Mouse (Mus musculus) embryonic facial prominence, embryonic 10.5 days (tissue): Measurements from ENCODE around the gene Fdps. TPM values are rescaled to one million over a fixed set of nuclear protein-coding genes. Genes with fewer than 3 reads are reported as not detected.
A peak's percentile ranks its signal among the peaks of the same experiment; 100 is the strongest.

ENCODE experiments used
- DNase-seq: peaks from one replicate; pipeline ENCODE4 v3.0.0-alpha.2; 2017; ENCODE audit warnings: low spot score
- H3K27ac ChIP-seq: fragments of 300-500 bp; sonication (generic); replicated peaks from 2 replicates; pipeline ENCODE4 v1.5.1; 2016; ENCODE audit warnings: mild to moderate bottlenecking
- H3K27me3 ChIP-seq: fragments of 300-500 bp; sonication (generic); replicated peaks from 2 replicates; pipeline ENCODE4 v1.6.1; 2016; ENCODE audit warnings: low read depth, mild to moderate bottlenecking; ENCODE audit not compliant: poor library complexity, severe bottlenecking
- H3K36me3 ChIP-seq: fragments of 300-500 bp; sonication (generic); replicated peaks from 2 replicates; pipeline ENCODE4 v1.6.1; 2016; ENCODE audit warnings: mild to moderate bottlenecking, moderate library complexity
- H3K4me1 ChIP-seq: fragments of 300-500 bp; sonication (generic); 2 replicates; pipeline ENCODE4 v1.6.1; 2016
- H3K4me3 ChIP-seq: fragments of 300-500 bp; sonication (generic); 2 replicates; pipeline ENCODE4 v1.5.1; 2016; ENCODE audit warnings: mild to moderate bottlenecking, moderate library complexity
- H3K9me3 ChIP-seq: fragments of 300-500 bp; sonication (generic); 2 replicates; pipeline ENCODE4 v1.6.1; 2016; ENCODE audit warnings: mild to moderate bottlenecking
- WGBS: fragments of 180-500 bp; shearing (Covaris S2); methylation state at CpG from one replicate; pipeline ENCODE4 v1.1.7; 2016; 5-methylcytosine and 5-hydroxymethylcytosine counted together
- polyA plus RNA-seq: library from polyadenylated mRNA; unstranded; fragments of >200 nt; fragmentation: Nextera tagmentation; extraction: Ambion mirVana; gene quantifications from 2 replicates; pipeline ENCODE4 v1.2.1, GENCODE M21; 2016

Gene Fdps
- 364 and 386 TPM in 2 replicates for polyA plus RNA-seq

DNA sequence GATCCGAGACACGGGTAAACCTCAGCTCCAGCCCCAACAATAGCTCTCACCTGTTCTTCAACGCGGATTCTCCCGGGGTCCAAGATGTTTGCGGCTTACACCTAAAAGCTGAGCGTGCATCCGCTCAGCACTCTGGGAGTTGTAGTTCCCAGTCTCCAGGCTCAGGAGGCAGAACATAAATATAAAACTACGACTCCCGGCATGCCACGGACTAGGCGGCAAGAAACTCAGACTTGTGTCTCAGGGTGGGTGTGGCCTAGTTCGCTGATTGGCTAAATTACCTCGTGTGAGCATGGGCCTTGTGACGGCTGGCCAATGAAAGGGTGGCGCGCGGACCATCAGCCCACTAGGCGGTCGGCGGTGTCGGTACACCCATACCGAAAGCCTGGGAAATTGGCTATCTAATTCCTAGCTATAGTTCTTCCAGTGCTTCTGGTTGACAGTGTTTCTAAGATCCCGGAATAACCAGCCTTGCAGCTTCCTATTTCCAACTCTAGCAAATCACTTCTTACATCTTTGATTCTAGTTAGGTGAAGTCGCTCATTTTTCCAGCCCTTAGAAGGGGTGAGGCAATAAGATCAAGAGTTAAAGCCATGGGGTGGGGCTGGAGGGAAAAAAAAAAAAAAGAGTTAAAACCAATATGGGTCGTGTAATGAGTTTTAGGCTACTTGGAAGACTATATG lies at the start of gene Fdps:
Gene Fdps, minus strand, starts transcription at position 148 of the 683 bp plus-strand sequence.
- WGBS, result under 1% methylated on average over 26 of the region's 26 CpGs

DNA sequence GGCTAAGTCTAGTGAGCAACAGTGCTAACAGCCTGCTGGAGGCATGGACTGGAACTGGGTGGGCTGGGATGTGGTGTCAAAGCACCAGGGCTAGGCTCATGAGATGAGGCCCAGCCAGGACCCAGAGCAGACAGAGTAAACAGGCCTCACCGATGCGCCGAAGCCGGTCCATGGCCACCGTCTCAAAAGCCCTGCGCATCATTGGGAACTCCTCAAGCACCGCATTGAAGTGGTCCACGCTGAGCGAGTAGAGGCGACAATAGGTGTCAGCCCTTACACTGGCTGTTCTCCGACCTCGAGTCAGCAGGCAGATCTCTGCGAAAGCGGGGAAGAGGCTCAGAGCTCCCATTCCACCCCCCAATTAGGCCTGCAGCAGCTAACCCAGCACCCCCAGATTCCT lies 46.8 kb upstream of the Fdps start:
- peaks cover 78% of the 10 kb centered on the region for H3K27me3 ChIP-seq
- H3K4me3 ChIP-seq, result peak overlapping the region; percentile 50
- WGBS, result 68% methylated on average over 14 of the region's 14 CpGs

More for the DNA sequence above, at the start of gene Fdps:
- peak; percentile 96 for DNase-seq
- Histone ChIP-seq H3K27me3 (no peaks in the 10 kb centered on the region), H3K4me3 (peak within 1 kb of the TSS; percentile 83), H3K9me3 (no peaks in the 10 kb centered on the region), H3K36me3 (peaks cover 35% of the 10 kb centered on the region), H3K27ac (peak within 1 kb of the TSS; percentile 88), H3K4me1 (peaks cover 43% of the 10 kb centered on the region)

DNA sequence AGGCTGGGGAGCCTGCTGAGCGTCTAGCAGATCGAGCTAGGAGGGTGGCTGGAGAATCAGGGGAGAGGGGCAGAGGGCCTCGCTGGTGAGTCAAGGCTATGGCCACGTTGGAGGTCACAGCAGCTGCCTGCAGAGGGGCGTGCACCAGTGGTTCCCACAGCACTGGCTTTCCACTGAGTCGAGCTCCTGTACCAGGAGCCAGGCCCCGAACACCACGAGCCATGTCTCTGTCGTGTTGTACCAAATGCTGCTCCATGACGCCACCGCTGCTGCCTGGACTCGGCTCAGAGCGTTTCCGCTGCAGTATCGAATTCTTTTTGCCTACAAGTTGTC lies 46.2 kb upstream of the Fdps start:
- peak overlapping the region; percentile 50 for H3K4me3 ChIP-seq
- peaks cover 34% of the 10 kb centered on the region for H3K4me1 ChIP-seq
- 0 out of 2 replicates have a peak overlapping the region, but pooled peaks have one; percentile 2 for H3K27ac ChIP-seq
- H3K36me3 ChIP-seq, result no peaks in the 10 kb centered on the region
- DNase-seq, result no peak
- H3K27me3 ChIP-seq, result peaks cover 78% of the 10 kb centered on the region
- WGBS, result 7% methylated on average over 15 of the region's 15 CpGs
- H3K9me3 ChIP-seq, result no peaks in the 10 kb centered on the region

More for the DNA sequence above, 46.8 kb upstream of the Fdps start:
- H3K9me3 ChIP-seq, result no peaks in the 10 kb centered on the region
- no peak overlapping the region for H3K27ac ChIP-seq
- DNase-seq, result no peak
- H3K4me1 ChIP-seq, result peaks cover 34% of the 10 kb centered on the region
- H3K36me3 ChIP-seq, result no peaks in the 10 kb centered on the region

DNA sequence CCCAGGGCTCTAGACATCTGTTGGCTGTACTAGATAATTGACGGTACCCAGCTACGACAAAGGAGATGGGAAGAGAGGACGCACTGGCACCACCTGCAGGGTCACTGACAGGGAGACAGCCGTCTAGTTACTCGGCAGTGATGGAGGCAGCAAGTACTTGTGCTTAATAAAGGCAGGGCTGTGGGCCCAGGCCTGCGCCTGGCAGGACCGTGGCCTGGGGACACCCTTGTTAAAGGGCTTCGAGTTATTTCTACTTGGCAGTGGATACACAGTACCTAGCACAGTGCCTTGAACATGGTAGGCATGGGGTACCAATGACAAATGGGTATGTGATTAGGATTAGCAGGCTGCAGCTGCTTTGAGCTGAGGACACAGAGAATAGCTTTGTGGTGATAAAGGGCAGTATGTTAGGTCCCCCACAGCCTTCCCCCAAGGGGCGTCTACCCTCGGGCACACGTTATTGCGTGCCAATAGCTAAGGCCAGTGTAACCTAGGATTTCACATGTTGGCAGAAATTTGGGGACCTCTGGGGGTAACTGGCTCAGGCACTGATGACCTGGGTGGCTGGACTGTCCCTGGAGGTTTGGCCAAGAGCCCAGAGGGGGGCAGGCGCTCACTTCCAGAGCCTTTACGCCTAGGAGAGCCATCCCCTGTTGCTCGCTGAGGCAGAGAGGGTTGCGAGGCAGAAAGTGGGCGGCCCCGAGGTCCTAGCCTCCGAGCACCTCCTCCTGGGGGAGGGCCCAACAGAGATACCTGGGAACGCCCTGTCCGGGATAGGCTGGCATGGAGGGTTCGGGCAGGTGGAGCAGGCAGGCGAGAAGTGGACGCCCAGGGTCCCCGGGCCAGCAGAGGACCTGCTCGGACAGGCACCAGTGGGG lies 45.6 kb upstream of the Fdps start:
- 0 out of 2 replicates have a peak overlapping the region, but pooled peaks have one; percentile 2 for H3K27ac ChIP-seq
- DNase-seq, result peak; percentile 29
- no peaks in the 10 kb centered on the region for H3K9me3 ChIP-seq
- peaks cover 34% of the 10 kb centered on the region for H3K4me1 ChIP-seq
- H3K4me3 ChIP-seq, result peak overlapping the region; percentile 50
- peaks cover 73% of the 10 kb centered on the region for H3K27me3 ChIP-seq
- 20% methylated on average over 26 of the region's 26 CpGs for WGBS
- no peaks in the 10 kb centered on the region for H3K36me3 ChIP-seq

DNA sequence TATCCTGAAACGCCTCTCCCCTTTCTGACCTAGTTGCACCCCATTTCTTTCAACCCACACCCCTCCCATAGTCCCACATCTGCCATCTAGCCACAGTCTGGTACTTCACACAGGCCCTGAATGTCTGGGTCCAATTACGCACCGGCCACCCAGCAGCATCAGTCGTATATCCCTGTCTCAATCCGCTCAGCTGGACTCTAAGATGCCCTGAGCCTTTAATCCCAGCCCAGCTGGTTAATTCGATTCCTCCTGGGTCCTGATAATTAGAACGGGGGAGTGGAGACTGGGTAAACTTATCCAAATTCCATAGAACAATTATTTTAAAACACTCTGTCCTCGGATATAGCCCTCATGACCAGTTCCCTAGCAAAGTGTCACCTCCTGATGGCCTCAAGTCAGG lies 43.8 kb upstream of the Fdps start:
- 39% methylated on average over 8 of the region's 8 CpGs for WGBS
- H3K4me3 ChIP-seq, result no peak overlapping the region
- H3K9me3 ChIP-seq, result no peaks in the 10 kb centered on the region
- H3K4me1 ChIP-seq, result peaks cover 34% of the 10 kb centered on the region
- no peaks in the 10 kb centered on the region for H3K36me3 ChIP-seq
- peak; percentile 46 for DNase-seq
- H3K27me3 ChIP-seq, result peaks cover 66% of the 10 kb centered on the region
- H3K27ac ChIP-seq, result no peak overlapping the region

DNA sequence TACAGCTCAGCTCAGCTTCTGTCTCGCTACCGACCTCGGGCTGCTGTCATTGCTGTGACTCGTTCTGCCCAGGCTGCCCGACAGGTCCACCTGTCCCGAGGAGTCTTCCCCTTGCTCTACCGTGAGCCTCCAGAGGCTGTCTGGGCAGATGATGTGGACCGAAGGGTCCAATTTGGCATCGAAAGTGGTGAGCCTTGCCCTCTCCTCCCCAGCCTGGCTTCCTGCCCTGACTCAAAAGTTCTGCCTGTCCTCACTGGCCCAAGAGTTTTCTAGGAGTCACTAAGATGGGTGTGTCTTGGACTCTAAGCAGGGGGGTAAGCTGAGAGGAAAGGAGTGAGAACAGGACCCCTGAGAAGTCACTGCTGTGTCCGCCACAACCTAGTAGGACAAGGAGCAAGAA lies 43.1 kb upstream of the Fdps start:
- 80% methylated on average over 10 of the region's 10 CpGs for WGBS
- Histone ChIP-seq H3K4me1 (peaks cover 34% of the 10 kb centered on the region), H3K9me3 (no peaks in the 10 kb centered on the region), H3K27ac (no peak overlapping the region), H3K27me3 (peaks cover 59% of the 10 kb centered on the region), H3K4me3 (no peak overlapping the region), H3K36me3 (no peaks in the 10 kb centered on the region)
- DNase-seq, result no peak

DNA sequence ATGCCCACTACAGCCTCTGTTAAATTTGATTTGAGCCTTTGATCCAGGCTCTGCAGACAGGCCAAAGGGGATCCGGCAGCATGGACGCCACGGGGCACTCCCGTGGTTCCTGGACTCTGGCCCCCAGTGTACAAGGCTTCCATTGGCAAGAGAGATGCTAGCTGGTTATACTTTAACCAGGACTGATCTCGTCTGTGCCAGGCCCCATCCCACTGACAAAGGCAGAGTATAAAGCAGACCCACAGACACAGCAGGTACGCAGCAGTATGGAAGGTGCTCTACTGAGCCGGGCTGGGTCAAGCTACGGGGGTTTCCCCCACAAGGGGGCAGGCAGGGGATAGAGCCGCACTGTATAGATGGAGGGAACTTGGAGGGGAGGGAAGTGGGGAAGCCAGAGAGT lies 34.6 kb upstream of the Fdps start:
- peak overlapping the region; percentile 45; the same call in 1 of the 2 replicates for H3K27ac ChIP-seq
- no peaks in the 10 kb centered on the region for H3K9me3 ChIP-seq
- DNase-seq, result peak; percentile 51
- WGBS, result 41% methylated on average over 9 of the region's 9 CpGs
- H3K36me3 ChIP-seq, result no peaks in the 10 kb centered on the region
- H3K4me3 ChIP-seq, result peak overlapping the region; percentile 34
- H3K4me1 ChIP-seq, result peaks cover 10% of the 10 kb centered on the region
- H3K27me3 ChIP-seq, result peaks cover 47% of the 10 kb centered on the region

DNA sequence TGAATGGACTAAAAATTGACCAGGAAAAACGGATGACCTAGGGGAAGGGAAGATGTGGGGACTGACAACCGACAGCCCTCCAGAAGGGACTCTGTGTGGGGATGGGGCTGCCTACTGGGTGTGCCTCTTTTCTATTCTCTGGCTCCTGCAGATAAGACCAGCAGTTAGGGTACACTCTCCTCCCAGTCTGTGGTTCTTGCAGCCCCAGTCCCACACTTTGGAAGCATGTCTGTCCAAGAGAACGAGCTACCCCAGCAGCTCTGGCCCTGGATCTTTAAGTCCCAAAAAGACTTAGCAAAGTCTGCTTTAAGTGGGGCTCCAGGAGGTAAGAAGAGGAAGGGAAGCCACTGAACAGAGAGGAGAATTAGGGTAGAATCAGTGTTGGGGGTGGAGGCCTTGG lies 34.2 kb upstream of the Fdps start, which contains the start of gene Pklr:
Gene Pklr, plus strand, starts transcription at position 185 of the 400 bp plus-strand sequence.
- peak within 1 kb of the TSS; percentile 34 for H3K4me3 ChIP-seq
- H3K36me3 ChIP-seq, result no peaks in the 10 kb centered on the region
- DNase-seq, result no peak
- H3K4me1 ChIP-seq, result peaks cover 10% of the 10 kb centered on the region
- WGBS, result 59% methylated on average over 3 of the region's 3 CpGs
- no peaks in the 10 kb centered on the region for H3K9me3 ChIP-seq
- H3K27me3 ChIP-seq, result peaks cover 45% of the 10 kb centered on the region
- peak within 1 kb of the TSS; percentile 45; the same call in 1 of the 2 replicates for H3K27ac ChIP-seq

DNA sequence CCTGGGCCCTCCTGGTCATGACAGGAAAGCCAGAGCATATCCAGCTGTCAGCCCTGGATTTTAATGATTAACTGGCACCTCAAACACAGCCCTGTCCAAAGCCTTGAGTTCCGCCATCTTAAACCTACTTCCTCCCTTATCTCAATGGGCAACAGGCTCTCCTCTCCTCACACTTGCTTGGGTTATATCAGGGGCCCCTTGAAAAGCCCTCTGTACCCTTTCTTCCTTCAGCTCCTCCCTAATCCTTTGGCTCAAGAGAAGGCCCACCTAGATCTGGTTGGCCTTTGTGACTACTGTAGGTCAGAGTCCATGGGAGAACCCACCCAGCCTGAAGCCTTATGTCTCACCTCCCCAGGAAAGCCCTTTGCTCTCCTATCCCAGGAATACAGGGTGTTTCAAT lies 32.0 kb upstream of the Fdps start:
- no peak for DNase-seq
- no peak overlapping the region for H3K27ac ChIP-seq
- WGBS, result 97% methylated on average over 1 of the region's 1 CpGs
- H3K36me3 ChIP-seq, result no peaks in the 10 kb centered on the region
- H3K4me1 ChIP-seq, result peaks cover 15% of the 10 kb centered on the region
- peaks cover 45% of the 10 kb centered on the region for H3K27me3 ChIP-seq
- no peak overlapping the region for H3K4me3 ChIP-seq
- no peaks in the 10 kb centered on the region for H3K9me3 ChIP-seq

DNA sequence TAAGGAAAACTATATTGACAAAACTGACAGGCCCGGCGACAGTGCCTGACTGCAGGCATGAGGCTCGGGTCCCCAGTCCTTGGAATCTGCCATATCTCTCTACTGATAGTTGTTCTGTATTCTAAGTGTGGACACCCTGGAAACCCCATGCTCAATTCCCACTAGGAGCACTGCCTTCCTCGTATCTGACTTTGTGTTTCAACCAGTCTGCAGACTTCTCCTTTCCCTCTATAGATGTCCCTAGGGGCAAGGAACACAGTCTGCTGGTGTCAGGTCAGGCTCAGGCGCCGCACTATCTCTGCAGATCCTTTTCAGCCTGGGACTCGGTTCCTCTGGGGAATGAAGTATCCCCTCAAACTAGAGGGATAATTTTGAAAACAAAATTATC lies 31.3 kb upstream of the Fdps start:
- Histone ChIP-seq H3K36me3 (no peaks in the 10 kb centered on the region), H3K27ac (no peak overlapping the region), H3K4me1 (peaks cover 17% of the 10 kb centered on the region), H3K9me3 (no peaks in the 10 kb centered on the region), H3K4me3 (no peak overlapping the region), H3K27me3 (peaks cover 45% of the 10 kb centered on the region)
- DNase-seq, result no peak
- 80% methylated on average over 7 of the region's 7 CpGs for WGBS

DNA sequence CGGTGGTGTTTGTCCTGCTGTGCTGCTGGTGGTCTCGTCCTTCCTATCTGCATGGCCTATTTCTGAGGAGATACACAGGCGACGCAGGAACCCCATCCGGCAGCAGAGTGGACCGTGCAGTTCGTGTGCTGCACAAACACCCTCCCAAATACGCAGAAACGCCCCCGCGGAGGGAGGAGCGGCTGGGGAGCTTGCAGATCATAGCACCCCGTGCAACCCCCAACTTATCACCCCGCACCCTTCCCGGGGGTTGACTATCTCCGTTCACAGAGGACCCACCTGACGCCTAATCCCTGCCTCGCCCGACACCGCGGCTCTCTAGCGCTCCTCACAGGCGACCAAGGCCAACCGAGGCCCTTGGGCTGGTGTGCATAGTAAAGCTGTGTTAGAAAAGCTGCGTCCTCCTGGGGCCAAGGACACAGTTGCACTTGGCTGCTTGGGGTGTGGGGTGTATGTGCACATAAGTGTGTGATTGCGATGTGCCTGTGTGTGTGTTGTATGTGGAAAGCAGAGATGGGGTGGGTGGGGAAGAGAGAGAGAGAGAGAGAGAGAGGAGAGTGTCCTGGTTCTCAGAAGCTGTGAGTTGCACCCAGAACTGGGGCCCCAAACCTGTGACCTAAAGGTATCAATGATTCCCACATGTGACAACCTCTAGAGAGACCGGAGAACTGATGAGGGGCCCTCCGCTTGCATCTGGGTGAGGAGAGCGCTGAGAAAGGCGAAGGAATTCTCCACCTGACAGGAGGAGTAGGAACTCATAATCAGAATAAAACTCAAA lies 30.7 kb upstream of the Fdps start:
- Histone ChIP-seq H3K36me3 (no peaks in the 10 kb centered on the region), H3K9me3 (no peaks in the 10 kb centered on the region), H3K4me3 (peak overlapping the region; percentile 52), H3K27me3 (peaks cover 45% of the 10 kb centered on the region), H3K27ac (peak overlapping the region; percentile 54), H3K4me1 (peaks cover 17% of the 10 kb centered on the region)
- WGBS, result 14% methylated on average over 30 of the region's 30 CpGs
- peak; percentile 45 for DNase-seq

DNA sequence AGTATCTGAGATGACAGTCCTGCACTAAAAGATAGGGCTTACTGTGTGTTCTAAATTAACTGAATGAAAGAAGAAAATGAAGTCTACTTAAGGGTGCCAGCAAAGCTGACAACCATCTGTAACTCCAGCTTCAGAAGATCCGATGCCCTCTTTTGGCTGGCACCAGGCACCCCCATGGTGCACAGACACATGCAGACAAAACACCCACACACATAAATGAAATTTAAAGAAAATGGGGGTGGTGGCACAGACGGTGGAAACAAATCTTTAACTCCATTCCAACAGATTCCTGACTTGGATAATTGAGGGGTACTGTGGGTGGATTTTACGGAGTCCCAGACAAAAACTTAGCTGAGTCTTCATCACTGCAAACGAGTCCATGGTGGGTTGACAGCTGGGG lies 30.1 kb upstream of the Fdps start:
- DNase-seq, result no peak
- H3K27ac ChIP-seq, result no peak overlapping the region

More for the DNA sequence above, 30.1 kb upstream of the Fdps start:
- 55% methylated on average over 4 of the region's 4 CpGs for WGBS
- H3K9me3 ChIP-seq, result no peaks in the 10 kb centered on the region
- H3K4me1 ChIP-seq, result peaks cover 17% of the 10 kb centered on the region
- peaks cover 41% of the 10 kb centered on the region for H3K27me3 ChIP-seq
- H3K4me3 ChIP-seq, result peak overlapping the region; percentile 52
- no peaks in the 10 kb centered on the region for H3K36me3 ChIP-seq
